Mouse (Mus musculus) embryonic facial prominence, embryonic 14.5 days (tissue): ENCODE results near the gene Faf1. TPM values are rescaled to one million over a fixed set of nuclear protein-coding genes. Genes with fewer than 3 reads are reported as not detected.

Source experiments
- ATAC-seq: fragments of 200-750 bp; cut with Nextera tagmentation; 2 replicates; pipeline ENCODE4 v1.8.0; 2017; ENCODE audit warnings: low read depth, moderate number of reproducible peaks, moderate TSS enrichment
- DNase-seq: peaks from one replicate; pipeline ENCODE4 v3.0.0-alpha.2; 2015; ENCODE audit warnings: low spot score
- H3K27ac ChIP-seq: fragments of 300-500 bp; sonication (generic); replicated peaks from 2 replicates; pipeline ENCODE4 v1.5.1; 2014; ENCODE audit warnings: low read depth, mild to moderate bottlenecking, low read length, moderate library complexity
- H3K27me3 ChIP-seq: fragments of 300-500 bp; sonication (generic); replicated peaks from 2 replicates; pipeline ENCODE4 v1.6.1; 2014; ENCODE audit warnings: low read length; ENCODE audit not compliant: control insufficient read depth, insufficient read depth
- H3K36me3 ChIP-seq: fragments of 300-500 bp; sonication (generic); 2 replicates; pipeline ENCODE4 v1.6.1; 2014; ENCODE audit warnings: low read length, mixed read lengths; ENCODE audit not compliant: control insufficient read depth, insufficient read depth
- H3K4me1 ChIP-seq: fragments of 300-500 bp; sonication (generic); 2 replicates; pipeline ENCODE4 v1.6.1; 2014; ENCODE audit warnings: antibody characterized with exemption, low read length; ENCODE audit not compliant: control insufficient read depth, insufficient read depth
- H3K4me2 ChIP-seq: fragments of 300-500 bp; sonication (generic); 2 replicates; pipeline ENCODE4 v1.6.1; 2014; ENCODE audit warnings: low read depth, mild to moderate bottlenecking, low read length, moderate library complexity, mixed read lengths
- H3K4me3 ChIP-seq: fragments of 300-500 bp; sonication (generic); 2 replicates; pipeline ENCODE4 v1.5.1; 2014; ENCODE audit warnings: low read depth, mild to moderate bottlenecking, low read length
- H3K9ac ChIP-seq: fragments of 300-500 bp; sonication (generic); 2 replicates; pipeline ENCODE4 v1.6.1; 2014; ENCODE audit warnings: low read depth, mild to moderate bottlenecking, low read length, moderate library complexity, mixed read lengths
- H3K9me3 ChIP-seq: fragments of 300-500 bp; sonication (generic); 2 replicates; pipeline ENCODE4 v1.6.1; 2016; ENCODE audit warnings: low read length; ENCODE audit not compliant: control insufficient read depth
- WGBS: fragments of 180-500 bp; shearing (Covaris S2); extraction: QIAGEN DNeasy Blood & Tissue Kit; methylation state at CpG from one replicate; pipeline ENCODE4 v1.1.7; 2014; 5-methylcytosine and 5-hydroxymethylcytosine counted together
- polyA plus RNA-seq: library from polyadenylated mRNA; unstranded; fragments of >200 nt; fragmentation: Nextera tagmentation; extraction: Ambion mirVana; gene quantifications from 2 replicates; pipeline ENCODE4 v1.2.1, GENCODE M21; 2014

Gene Faf1
- polyA plus RNA-seq, 1 experiment from 2014 or later: 27.9 TPM

GRCm38 (mm10) chr4:109963570-109964279 is 287.3 kb downstream of the Faf1 start:
- H3K36me3 ChIP-seq: peaks cover 12% of the 10 kb centered on the region
- no peak overlapping the region for H3K27ac ChIP-seq
- no peaks in the 10 kb centered on the region for H3K27me3 ChIP-seq
- 81% methylated on average over 5 of the region's 5 CpGs for WGBS
- H3K4me2 ChIP-seq: no peak overlapping the region
- no peak overlapping the region for H3K9ac ChIP-seq
- no peaks in the 10 kb centered on the region for H3K9me3 ChIP-seq
- DNase-seq (no peak), ATAC-seq (no peak)
- H3K4me3 ChIP-seq: no peak overlapping the region
- H3K4me1 ChIP-seq: no peaks in the 10 kb centered on the region

- 79% methylated on average over 5 of the region's 5 CpGs for WGBS
- ATAC-seq (no peak), DNase-seq (no peak)
- H3K9me3 ChIP-seq: no peaks in the 10 kb centered on the region
- no peak overlapping the region for H3K4me3 ChIP-seq
- no peaks in the 10 kb centered on the region for H3K4me1 ChIP-seq
- no peak overlapping the region for H3K9ac ChIP-seq
- no peak overlapping the region for H3K27ac ChIP-seq
- peaks cover 41% of the 10 kb centered on the region for H3K27me3 ChIP-seq
- no peaks in the 10 kb centered on the region for H3K36me3 ChIP-seq
- no peak overlapping the region for H3K4me2 ChIP-seq
Measured at GRCm38 (mm10) chr4:109969561-109969960, 293.2 kb downstream of the Faf1 start.

- ATAC-seq (no peak), DNase-seq (no peak)
- H3K4me2 ChIP-seq: peak overlapping the region; percentile 33
- no peak overlapping the region for H3K27ac ChIP-seq
- H3K27me3 ChIP-seq: peaks cover 85% of the 10 kb centered on the region
- peaks cover 4% of the 10 kb centered on the region; the same call in 1 of the 2 replicates for H3K9me3 ChIP-seq
- 5% methylated on average over 20 of the region's 20 CpGs for WGBS
- H3K36me3 ChIP-seq: no peaks in the 10 kb centered on the region
- no peak overlapping the region for H3K9ac ChIP-seq
- peaks cover 5% of the 10 kb centered on the region; the same call in 1 of the 2 replicates for H3K4me1 ChIP-seq
- H3K4me3 ChIP-seq: peak overlapping the region; percentile 13; the same call in 1 of the 2 replicates
Measured at GRCm38 (mm10) chr4:109973991-109974654, 297.7 kb downstream of the Faf1 start.

GRCm38 (mm10) chr4:109974655-109975380 is 298.4 kb downstream of the Faf1 start:
- no peak for ATAC-seq
- Histone ChIP-seq H3K4me2 (peak overlapping the region; percentile 33), H3K4me1 (peaks cover 8% of the 10 kb centered on the region; the same call in 1 of the 2 replicates), H3K4me3 (peak overlapping the region; percentile 13; the same call in 1 of the 2 replicates), H3K27ac (no peak overlapping the region), H3K27me3 (peaks cover 91% of the 10 kb centered on the region), H3K9me3 (peaks cover 4% of the 10 kb centered on the region; the same call in 1 of the 2 replicates), H3K9ac (no peak overlapping the region; the same call in 1 of the 2 replicates), H3K36me3 (no peaks in the 10 kb centered on the region)
- DNase-seq: no peak
- 1% methylated on average over 32 of the region's 33 CpGs for WGBS

DNA sequence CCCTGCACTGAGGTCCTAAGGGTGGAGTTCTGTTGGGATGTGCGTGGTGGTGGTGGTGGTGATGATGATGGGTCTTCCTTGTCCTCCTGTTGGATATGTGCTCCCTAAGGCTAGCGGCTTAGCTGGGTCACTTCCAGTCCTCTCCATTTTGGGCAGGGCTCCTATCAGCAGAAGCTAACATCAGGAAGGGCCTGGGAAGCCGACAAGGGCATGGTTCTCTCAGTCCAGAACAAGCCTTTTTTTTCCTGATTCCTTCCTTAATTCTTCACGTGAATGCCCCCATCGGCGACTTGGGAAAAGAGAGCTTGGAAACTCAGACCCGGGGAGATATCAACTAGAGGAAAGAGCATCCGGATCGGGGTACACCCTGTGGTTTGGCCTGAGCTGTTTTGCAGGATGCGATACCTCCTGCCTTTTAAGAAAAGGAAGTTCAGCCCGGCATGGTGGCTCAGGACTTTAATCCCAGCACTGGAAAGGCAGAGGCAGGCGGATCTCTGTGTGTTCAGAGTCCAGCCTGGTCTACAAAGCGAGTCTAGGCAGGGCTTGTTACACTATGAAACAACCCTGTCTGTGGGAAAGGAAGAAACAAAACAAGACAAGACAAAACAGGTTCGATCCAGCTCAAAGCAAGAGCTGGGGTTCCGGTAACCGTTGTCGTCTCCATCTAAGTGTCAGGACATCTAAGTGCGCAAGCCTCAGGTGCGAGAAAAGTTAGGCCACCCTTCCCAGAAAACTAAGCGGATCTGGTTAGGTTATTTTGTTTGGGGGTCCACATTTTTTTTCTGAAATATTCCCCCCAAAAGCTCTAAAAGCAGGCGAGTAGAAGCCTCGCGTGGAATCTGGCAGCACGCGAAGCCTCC is 299.2 kb downstream of the Faf1 start:
- 12% methylated on average over 25 of the region's 25 CpGs for WGBS
- ATAC-seq: no peak
- H3K4me3 ChIP-seq: peak overlapping the region; percentile 43; the same call in 1 of the 2 replicates
- H3K27ac ChIP-seq: no peak overlapping the region
- H3K4me1 ChIP-seq: peaks cover 11% of the 10 kb centered on the region; the same call in 1 of the 2 replicates
- no peak for DNase-seq
- H3K36me3 ChIP-seq: no peaks in the 10 kb centered on the region
- H3K9ac ChIP-seq: no peak overlapping the region
- peaks cover 99% of the 10 kb centered on the region for H3K27me3 ChIP-seq
- H3K9me3 ChIP-seq: peaks cover 4% of the 10 kb centered on the region; the same call in 1 of the 2 replicates
- H3K4me2 ChIP-seq: peak overlapping the region; percentile 33; the same call in 1 of the 2 replicates

DNA sequence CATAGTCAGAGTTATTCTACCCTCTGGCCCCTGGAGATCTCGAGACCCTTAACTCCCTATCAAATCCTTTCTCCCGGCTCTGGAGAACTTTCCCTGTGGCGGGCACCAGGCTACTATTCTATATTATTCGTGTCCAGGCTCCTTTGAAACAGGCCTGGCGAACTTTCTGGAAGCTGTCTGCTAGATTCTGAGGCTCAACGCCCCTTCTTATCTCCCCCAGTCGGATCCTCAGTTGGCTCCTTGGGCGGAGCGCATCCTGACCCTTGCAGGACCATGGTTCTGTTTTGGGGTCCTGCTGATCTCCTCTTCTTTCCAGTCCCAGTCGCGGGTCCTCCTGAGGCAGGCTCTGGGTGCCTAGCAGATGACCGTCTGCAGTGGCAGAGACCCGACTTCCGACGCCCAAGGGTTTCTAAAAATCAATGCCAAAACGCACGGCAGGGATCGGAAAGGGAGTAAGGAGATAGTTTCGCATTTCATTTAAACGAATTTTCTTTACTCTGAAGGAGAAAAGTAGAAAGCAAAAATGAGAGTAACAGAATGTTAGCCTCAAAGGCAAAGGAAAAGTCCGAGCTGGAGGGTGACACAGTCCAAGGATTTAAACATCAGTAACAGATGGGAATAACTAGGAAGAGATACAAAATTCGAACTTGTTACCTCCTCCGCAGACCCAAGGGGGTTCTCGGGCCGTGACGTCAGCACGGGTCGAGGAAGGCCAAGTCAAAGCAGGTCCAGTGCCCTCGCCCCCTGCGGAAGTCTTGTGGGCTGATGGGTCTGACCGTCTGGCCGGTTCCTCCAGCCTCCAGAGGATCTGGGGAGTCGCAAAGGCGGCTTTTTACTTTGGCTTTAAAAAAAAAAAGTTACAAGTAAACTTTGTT is 300.1 kb downstream of the Faf1 start:
- DNase-seq (no peak), ATAC-seq (no peak)
- Histone ChIP-seq H3K4me3 (peak overlapping the region; percentile 43), H3K27me3 (peaks cover 100% of the 10 kb centered on the region), H3K27ac (no peak overlapping the region), H3K9ac (peak overlapping the region; percentile 39), H3K4me2 (peak overlapping the region; percentile 59), H3K4me1 (peaks cover 11% of the 10 kb centered on the region; the same call in 1 of the 2 replicates), H3K36me3 (no peaks in the 10 kb centered on the region), H3K9me3 (peaks cover 4% of the 10 kb centered on the region; the same call in 1 of the 2 replicates)
- 2% methylated on average over 34 of the region's 34 CpGs for WGBS
